Mouse (Mus musculus) heart, postnatal 0 days (tissue): ENCODE data around the gene Dbf4.

Source experiments
- CTCF ChIP-seq: IDR thresholded peaks from 2 replicates; pipeline ENCODE4 v1.5.1; 2016; ENCODE audit warnings: antibody characterized with exemption, control low read depth, low read depth
- EP300 ChIP-seq: IDR thresholded peaks from 2 replicates; pipeline ENCODE4 v1.6.1; 2016; ENCODE audit warnings: antibody characterized with exemption, low read depth

GRCm38 (mm10) chr5:8393891-8394583 is 28.5 kb downstream of the Dbf4 start:
- TF ChIP-seq CTCF (no peak), EP300 (no peak)
